Mouse (Mus musculus) liver (tissue): ENCODE measurements around the gene Itpr3.
A peak's percentile ranks its signal among the peaks of the same experiment; 100 is the strongest.

ENCODE experiments used
- DNase-seq: peaks from one replicate; pipeline ENCODE4 v3.0.0-alpha.2; 2020; ENCODE audit warnings: mixed read lengths

The Itpr3 gene

DNA sequence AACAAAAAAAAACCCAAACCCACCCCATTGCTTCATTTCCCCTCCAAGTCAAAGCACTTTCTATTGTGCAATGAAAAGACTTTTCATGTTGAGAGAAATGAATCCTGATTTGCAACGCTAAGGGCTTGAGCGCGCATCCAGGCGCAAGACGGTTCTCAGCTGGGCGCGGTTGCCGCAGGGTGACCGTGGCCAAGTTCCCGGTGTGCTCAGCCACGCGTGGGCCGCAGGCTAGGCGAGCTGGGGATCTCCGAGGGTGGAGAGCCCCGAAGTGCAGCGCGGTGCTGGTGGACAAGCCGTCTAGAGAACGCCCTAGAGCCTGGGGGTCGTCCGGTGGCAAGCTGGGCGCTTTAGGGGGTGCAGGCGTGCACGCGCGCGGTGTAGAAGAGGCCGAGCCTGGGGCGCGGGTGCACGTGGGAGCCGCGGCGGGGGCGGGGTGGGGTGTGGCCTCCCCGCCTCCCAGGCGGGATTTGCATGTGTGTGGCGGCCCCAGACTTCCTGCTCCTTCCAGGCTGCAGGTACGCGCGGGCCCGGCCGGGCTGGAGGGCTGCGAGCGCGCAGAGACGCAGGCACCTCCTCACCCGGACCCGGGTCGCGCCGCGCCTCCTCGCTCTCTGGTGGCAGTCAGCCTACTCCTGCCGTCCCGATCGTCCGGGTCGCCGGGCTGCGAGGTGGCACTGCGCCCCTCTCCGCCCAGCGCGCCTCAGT lies at the start of gene Itpr3:
Gene Itpr3 (plus strand): TSS at position 493 of the 705 bp plus-strand sequence.
- peak; percentile 69 for DNase-seq

DNA sequence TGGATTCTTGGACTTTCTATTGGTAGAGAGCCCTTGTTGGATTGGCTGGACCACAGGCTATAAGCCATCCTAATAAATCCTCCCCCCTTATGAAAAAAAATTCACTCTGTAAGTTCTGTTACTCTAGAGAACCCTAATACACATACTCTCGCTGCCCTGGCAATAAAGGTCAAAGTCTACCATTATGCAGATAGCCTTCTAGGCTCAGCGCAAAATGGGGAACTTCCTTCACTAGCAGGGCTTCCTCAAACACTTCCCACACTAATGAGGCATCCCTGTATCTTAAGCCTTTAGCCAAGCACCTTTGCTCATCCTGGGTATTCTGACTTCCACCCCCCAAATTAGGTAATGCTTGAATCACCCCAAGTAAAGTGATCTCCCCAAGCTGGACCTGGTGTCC lies 48.8 kb upstream of the Itpr3 start:
- DNase-seq = no peak

DNA sequence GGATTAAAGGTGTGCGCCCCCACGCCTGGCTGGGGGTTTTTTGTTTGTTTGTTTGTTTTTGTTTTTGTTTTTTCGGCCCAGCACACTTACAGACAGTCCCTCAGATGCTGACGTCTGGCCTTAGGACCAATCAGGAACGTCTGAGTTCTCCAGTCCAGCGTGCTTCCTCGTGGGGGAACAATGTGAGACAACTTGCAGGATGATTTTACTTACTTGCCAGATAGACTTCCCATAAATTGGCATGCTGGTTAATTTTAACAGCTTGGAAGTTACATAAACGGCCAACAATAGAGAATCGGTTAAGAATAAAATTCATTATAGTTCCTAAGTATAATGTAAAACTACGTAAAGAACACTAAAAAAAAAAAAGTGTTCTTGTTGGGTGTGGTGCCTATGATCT lies 45.9 kb upstream of the Itpr3 start:
- DNase-seq = no peak

GRCm38 (mm10) chr17:27011998-27012672 lies 45.0 kb upstream of the Itpr3 start:
- DNase-seq = peak; percentile 71

DNA sequence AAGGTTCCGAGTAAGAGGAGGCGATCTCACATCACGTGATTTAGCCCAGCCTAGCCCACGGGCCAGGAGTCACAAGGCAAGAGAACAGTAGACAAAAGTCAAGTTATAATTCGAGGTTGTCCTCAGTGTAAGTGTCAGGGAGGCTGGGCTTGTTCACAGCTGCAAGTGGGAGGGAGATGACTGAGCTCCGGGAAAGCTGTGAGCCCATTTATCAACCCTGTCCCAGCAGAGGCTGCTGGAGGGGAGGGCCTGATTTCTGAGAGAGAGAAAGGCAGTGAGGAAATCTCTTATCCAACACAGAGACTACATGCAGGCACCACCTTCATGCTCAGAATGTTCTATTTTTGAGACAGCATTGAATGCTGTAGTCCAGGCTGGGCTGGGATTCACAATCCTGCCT lies 44.2 kb upstream of the Itpr3 start:
- peak; percentile 40 for DNase-seq

DNA sequence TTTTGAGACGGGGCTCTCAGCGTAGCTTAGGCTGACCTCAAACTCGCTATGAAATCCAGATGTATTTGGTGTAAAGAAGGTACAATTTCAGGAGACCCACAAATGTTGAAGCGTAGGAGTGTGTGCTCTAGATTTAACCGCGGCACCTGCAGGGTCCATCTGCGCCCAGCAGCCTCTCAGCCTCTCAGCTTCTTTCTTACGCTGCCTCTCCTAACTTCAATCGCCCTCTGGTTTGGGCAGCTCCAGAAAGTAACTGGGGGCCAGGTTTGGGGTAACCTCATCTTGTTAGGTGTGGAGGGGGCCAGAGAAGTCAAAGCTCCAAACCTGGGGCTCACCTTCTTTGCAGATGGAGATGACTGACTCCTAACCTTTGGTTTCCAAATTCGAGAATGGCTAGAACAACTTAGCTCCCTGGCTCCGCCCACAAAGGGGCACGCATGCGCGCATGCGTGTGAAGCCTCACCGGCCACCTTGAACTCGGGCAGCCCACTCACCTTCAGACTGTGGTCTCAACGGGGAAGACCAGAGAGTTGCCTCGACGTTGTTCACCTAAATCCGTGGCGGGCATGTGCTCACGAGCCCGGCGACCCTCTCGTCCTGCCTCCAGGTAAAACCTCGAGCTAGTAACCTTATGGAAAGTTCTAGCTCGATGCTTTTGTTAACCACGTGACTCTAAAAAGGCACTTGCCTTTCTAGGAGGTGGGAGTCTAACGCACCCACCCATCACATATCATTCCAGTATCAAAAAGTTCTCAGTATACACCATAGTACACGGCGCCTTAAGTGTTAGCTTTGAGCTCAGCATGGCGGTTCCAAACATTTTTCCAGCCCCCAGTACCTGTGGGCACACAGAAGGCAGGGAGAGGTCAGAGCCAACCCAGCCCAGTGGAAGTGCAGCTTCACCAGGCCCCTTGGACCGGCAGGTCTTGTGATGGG lies 39.3 kb upstream of the Itpr3 start:
- DNase-seq = peak; percentile 90

GRCm38 (mm10) chr17:27018555-27019196 lies 38.4 kb upstream of the Itpr3 start:
- no peak for DNase-seq

DNA sequence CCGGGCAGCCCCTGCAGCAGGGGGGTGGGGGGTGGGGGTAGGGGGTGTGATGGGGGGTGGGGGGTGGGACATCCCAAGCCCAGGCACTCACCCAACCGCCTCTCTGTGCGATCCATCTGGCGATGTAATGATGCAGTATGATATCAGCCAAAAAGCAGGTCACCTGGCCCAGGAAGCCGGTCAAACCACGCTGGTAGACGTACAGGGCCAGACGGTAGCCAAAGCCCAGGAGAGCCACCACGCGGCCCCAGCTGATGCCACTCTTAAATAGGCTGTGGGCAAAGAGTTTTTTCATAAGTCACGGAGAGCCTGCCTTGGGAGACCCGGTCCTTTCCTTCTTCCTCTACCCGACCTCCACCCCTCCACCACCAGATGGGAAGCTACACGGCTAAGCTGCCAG lies 36.0 kb upstream of the Itpr3 start:
- no peak for DNase-seq

DNA sequence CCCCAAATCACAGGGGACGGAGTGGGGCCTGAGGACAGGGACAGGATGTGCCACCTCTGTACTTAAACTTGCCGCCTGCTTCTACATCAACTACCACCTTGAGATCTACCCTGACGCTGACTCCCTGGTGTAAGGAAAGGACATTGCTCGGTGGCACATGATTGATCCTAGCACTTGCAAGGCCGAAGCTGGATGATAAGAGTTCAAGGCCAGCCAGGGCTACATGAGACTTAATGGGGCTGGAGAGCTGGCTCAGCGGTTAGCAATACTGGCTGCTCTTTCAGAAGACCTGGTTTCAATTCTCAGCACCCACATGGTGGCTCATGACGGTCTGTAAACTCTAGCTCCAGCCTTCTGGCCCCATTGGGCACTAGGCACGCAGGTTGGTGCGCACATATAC lies 35.4 kb upstream of the Itpr3 start:
- DNase-seq = no peak

GRCm38 (mm10) chr17:27023342-27023741 lies 33.8 kb upstream of the Itpr3 start:
- no peak for DNase-seq

DNA sequence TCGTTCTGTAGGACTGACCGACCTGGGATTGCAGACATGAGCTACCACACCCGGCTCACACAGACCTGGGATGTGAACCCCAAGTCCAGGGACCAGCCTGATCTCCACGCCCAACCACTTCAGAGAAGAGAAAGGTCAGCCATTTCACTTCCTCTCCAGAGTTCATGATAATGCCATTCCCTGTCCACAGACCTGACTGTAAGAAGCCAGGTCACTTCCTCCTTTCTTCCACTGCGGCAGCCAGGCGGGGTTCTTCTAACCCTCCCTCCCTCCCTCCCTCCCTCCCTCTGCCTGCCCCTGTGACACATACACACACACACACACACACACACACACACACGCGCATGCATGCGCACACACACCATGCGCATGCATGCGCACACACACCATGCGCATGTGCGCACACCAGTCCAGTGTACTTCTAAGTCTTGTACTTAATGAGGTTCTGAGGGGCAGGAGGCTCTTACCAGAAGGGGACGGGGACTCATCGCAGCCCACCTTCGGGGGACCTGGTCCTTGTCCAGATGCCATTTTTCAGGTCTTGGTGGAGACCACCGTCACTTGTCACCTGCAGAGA lies 31.7 kb upstream of the Itpr3 start:
- DNase-seq = no peak

GRCm38 (mm10) chr17:27025951-27026350 lies 31.2 kb upstream of the Itpr3 start:
- no peak for DNase-seq

GRCm38 (mm10) chr17:27027460-27028283 lies 29.4 kb upstream of the Itpr3 start:
- DNase-seq = peak; percentile 52

DNA sequence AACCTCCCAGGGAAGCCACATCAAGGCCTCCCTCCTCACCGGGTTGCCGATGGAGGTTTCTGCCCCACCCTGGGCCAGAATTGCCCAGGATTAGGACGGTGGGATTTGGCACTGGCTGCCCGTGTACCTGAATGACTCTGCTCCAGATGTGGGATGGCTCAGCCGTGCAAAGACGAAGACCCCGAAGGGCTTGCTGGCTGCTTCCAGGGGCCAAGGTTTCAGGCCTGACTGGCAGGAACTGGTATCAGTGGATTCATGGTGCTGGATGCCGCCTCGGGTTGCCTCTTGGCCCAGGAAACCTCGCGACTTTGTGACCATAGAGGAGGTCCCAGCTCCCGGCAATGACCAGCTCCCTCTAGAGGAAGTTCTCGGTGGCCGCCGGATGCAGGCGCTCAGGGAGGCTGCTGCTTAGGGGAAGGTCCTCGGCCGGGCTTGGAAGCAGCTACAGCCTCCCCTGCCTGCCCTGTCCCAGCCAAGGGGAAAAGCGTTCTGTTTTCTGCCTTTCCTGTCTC lies 28.8 kb upstream of the Itpr3 start:
- peak; percentile 90 for DNase-seq

DNA sequence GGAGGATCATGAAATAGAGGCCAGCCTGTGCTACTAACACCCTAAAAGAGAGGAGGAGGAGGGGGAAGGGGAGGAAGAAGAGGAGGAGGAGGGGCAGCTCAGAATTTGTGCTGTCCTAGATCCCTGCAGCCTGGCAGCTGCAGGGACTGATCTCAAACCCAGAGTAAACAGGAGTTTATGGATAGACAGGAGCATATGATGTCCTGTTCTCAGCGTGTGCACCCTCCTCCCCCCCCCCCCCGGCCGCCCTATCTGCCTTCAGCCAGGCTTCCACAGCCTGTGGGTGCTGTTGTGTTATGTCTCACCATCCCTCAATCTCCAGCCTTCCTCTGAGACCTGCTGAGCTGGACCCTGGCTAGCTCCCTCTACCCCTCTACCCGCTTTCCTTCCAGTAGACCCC lies 28.2 kb upstream of the Itpr3 start, which contains the start of gene Bak1:
Gene Bak1 (minus strand): TSS at position 101 of the 400 bp plus-strand sequence.
- no peak for DNase-seq

GRCm38 (mm10) chr17:27029431-27029830 lies 27.7 kb upstream of the Itpr3 start:
- no peak for DNase-seq

GRCm38 (mm10) chr17:27030896-27031295 lies 26.2 kb upstream of the Itpr3 start:
- DNase-seq = no peak

DNA sequence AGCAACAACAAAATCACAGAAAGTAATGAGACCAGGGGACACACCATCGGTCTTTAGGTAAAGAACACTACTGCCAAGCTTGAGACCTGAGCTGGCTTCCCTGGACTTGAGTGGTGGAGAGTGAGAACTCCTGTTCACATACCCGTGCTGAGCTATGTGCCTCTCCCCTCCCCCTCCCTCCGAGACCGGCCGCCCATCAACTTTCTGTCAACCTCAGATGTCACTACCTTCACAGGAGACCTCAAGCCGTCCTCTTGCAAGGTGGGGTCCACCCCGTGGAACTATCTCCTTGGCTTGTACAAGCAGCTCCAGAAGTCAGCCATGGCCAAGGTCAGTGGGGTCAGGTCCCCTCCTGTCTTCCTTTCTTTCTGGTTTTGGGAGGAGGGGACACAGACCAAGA lies 24.8 kb upstream of the Itpr3 start:
- DNase-seq = no peak

DNA sequence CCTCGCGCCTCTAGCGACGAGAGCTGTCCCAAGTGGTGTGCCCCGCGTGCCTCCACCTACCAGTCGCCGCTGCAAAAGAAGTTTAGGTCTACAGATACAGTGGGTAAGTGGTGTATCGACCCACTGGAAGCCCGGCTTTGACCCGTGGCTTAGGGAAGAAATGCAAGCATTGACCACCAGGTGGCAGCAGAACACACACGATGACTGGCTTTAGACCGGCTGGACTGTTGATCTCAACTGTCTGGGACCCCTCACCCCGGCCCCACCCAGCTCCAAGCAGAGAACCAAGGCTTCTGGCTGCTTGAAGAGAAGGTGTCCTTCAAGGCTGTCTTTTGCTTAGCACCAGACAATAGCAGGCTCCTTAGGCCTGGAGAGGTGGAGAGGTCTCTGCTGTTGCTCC lies 24.2 kb upstream of the Itpr3 start:
- DNase-seq = peak; percentile 76

- no peak for DNase-seq
Measured at GRCm38 (mm10) chr17:27036465-27036864, 20.6 kb upstream of the Itpr3 start.

- no peak for DNase-seq
Measured at GRCm38 (mm10) chr17:27038335-27039050, 18.6 kb upstream of the Itpr3 start.
